Mouse (Mus musculus) urinary bladder, postnatal 10 days (tissue): ENCODE results near the gene Dlg4.
"Not testable (repeated sequence)": the region's sequence is repeated elsewhere in the genome, so short reads cannot be mapped to it uniquely, and the experiment has no call there.

Experiments used
- DNase-seq: peaks from one replicate; pipeline ENCODE4 v3.0.0; 2022; ENCODE audit warnings: low spot score

The Dlg4 gene

DNA sequence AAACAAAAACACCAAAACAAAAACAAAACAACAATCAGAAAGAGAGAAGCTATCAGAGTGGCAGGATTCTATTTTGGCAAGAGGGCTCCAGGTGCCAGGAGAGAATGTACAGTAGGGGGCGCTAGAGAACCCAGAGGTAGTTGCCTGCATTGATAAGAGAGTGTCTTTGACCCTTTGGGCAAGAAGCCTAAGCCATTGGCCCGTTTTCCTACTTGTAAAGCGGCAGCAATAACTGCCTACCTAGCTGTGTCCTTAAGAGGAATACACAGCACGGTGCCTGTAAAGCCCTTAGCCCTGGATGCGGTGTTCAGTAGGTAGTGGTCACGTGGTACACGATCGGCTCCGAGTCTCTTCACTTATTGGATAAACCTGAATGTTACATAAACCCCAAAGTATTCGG lies 33.1 kb downstream of the Dlg4 start:
- DNase-seq = no peak

DNA sequence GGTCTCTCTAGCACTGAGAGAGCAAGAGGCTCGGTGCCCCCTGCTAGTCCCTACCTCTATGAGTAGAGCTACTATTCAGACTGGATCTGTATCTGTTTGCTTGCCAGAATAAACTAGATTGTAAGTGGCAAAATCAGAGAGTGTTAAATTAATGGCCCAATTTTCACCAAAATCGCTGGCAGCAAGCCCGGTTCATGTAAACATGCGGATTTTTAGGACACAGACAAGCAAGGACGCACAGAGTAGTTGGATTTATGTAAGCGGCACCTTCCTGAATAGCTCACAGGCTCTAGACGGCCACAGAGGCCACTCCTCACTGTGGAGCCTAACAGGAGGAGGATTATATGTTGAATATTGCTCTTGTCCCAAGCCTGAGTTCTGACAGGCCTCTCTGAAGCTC lies 36.4 kb downstream of the Dlg4 start:
- no peak for DNase-seq

DNA sequence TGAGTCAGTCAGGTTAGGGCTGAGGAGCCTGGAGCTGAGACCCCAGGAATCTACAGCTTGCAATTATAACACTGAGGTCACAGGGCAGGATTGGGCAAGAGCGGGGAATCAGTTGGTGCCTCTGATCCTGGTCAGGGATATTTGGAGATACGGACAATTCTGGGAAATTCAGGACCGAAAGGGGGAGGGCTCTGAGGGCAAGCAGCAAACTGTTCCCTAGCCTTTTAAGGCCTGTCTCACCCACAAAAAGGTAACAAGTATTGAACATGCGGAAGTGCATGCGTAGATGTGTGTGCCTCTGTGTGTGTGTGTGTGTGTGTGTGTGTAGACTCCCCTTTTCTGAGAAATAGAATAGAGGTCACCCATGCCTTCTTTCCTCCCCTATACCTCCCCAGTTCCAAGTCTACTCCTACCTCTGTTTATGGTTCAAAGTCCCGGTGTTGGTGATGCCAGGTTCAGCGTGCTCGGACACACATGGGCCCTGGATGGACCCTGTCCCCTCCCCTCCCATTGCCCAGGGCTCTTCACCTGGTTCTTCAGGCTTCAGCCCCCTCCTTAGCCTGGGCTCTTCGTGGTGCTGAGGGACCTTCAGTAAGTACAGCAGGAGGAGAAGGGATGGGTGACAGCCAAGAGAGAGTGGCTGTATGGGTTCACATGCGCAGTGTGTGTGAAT lies 37.3 kb downstream of the Dlg4 start, which contains the start of gene Asgr1:
Asgr1 (plus strand) TSS at position 188 of the 673 bp plus-strand sequence.
- DNase-seq = no peak

- no peak for DNase-seq
These were observed 39.0 kb downstream of the Dlg4 start for GRCm38 (mm10) chr11:70055618-70056214.

DNA sequence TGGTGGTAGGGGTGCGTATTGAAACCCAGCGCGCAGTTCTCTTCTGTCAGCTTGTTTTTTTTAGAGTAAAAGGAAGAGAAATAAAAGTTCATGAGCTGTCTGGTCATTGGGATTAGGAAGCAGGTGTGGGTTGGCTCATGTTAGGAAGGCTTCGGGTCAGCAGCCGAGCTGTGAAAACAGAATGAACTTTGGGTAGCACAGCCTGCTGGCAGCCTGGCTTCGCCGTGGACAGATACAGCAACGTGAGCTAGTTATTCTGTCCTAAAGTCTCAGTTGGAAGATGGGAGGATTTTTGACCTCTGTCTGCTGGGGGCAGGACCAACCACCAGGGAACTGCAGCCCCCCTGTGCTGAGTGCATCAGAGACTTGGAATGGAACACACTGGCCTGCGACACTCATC lies 41.1 kb downstream of the Dlg4 start:
- no peak for DNase-seq

DNA sequence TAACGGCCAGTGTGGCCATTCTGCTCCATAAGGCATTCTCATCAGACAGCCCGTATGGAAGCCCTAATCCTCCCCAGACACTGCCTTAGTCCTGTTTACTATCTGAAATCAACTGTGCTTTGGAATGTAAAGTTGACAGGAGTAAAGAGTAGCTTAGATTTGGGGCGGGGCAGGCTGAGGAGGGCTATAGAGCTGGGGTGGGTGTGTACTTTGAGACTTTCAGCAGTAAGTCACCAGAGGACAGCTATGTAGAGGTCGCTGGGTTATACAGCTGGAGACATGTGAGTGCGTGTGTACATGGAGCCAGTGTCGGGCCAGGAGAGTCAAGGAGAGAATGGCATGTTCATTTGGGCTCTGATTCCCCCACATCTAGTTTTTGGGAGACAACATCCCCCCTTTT lies 43.2 kb downstream of the Dlg4 start:
- no peak for DNase-seq

- DNase-seq = no peak
These were observed 46.3 kb downstream of the Dlg4 start for GRCm38 (mm10) chr11:70063053-70063452.

DNA sequence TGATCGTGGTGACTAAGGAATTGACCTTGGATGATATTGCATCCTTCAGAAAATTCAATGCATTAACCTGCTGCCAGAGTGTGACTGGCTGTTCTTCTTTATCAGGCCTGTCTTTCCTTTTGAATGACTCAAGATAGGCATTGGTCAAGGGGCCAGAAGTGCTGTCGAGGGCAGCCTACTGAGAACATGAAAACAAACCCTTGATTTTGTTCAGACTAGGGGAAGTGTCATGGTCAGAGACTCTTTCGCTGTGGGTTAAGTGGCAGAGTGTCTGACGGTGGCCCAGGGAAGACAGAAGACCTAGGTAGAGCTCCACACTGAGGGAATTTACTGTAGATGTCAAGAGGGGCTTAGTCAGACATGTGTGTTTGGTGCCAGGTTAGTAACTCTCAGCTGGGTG lies 50.0 kb downstream of the Dlg4 start:
- DNase-seq = no peak

DNA sequence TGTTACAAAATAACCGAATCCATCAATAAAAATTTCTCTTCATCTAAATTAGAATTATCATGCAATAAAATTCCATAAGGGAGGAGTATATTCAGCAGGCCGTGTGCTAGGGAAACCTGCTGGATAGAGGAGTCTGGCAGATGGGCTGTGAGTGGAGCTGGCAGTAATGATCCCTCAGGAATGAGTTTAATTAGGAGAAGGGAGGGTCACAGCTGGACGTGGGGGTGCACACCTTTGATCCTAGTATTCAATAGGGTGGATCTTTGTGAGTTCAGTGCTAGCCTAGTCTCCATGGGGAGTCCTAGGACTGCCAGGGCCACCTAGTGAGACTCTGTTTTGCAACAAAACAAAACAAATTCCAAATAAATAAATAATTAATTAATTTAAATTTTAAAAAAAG lies 51.5 kb downstream of the Dlg4 start:
- DNase-seq = no peak

DNA sequence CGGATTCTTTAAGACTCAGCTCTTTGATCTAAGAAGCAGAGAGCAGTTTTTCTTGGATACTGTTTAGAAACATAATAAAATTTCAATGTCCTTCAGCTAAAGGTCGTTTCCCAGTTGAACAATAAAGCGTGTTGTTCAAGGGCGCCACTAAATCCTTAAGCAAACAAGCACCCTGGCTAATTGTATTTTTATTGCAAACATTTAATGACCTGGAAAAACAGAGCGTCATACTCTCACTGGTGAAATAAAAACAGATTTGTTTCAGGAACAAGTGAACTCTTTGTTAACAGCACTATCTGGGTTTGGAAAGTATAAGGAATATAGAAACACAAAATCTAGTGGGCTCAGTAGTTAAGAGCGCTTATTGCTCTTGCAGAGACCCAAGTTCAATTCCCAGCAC lies 53.3 kb downstream of the Dlg4 start:
- no peak for DNase-seq

DNA sequence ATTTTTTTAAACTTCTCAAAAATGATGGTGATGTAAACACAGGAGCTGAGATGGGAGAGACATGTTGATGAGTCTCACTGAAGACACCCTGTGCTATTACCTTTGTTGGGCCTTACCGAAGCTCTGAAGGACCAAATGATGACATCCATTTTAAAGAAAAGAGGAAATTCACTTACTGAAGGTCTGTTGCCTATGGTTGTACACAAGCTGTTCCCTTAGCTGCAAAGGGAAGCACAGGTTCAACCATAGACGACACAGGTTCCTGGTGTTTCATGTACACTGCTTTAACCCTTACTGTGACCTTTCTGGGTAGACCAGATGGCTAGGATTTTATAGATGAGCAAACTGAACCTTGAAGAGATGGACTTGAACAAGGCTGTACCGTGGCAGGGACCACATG lies 53.9 kb downstream of the Dlg4 start:
- DNase-seq = not testable (repeated sequence)

DNA sequence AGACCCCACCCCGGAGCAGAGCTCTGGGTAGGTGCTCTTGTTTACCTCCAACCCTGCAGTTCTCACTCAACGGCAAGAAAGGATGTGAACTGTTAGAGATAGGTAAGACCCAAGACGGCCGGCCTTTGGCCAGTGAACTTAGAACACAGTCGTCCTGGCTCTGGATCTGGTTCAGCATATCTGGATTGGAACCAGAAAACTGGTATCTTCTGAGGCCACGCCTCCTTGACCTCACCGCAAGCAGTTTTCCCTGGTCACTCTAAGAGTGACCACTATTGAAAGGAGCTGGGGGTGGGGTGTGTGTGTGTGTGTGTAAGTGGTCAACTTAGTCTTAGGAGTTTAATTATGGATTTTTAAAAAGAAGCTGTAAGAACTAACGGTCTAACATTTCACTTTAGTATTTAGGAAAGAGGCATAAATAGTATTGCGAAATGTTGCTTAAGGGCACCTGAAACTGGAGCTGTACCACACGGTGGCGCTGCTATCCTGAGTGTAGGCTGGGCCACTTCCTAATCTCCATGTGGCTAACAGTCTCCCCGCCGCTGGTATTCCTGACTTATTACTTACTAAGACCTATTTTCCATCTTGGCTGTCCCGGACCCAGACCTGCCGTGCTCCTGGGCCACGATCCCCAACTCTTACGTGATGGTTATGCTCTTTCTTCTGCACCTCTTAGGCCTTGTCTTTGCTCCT lies 57.8 kb downstream of the Dlg4 start:
- DNase-seq = peak; percentile 45

DNA sequence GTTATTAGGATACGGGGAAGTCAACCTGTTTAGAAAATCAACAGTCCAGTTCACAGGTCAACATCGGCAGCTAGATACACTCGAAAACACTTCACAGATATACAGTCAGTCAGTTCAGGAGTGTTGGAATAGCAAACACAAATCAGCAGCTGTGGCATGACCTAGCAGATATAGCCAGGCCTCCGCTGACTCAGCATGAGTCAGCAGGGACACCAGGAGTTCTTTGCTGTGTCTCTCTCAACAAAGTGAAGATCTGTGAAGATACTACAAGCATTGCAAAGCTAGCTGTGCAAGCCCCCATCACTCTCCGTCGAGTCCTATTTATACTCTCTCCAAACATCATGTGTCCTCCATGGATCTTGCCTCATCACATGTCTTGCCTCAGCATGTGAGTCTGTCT lies 58.8 kb downstream of the Dlg4 start:
- DNase-seq = no peak

- DNase-seq = no peak
These were observed 60.7 kb downstream of the Dlg4 start for GRCm38 (mm10) chr11:70077441-70077840.

- no peak for DNase-seq
These were observed 62.4 kb downstream of the Dlg4 start for GRCm38 (mm10) chr11:70079175-70079574.

DNA sequence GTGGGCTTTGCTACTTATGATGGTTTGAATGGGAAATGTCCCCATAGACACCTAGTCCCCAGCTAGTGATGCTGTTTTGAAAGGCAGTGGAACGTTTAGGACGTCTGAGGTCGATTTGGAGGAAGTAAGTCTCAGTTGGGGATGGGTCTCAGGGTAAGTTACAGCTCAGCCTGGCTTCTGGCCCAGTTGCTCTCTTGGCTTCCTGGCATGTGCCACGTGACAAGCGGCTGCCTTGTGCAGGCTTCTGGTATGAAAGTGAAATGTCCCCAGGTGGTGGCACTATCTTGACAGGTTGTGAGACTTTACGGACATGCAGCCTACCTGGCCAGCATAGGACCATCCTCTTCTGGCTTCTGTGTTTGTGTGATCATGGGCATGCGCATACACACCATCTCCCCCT lies 63.2 kb downstream of the Dlg4 start:
- DNase-seq = no peak

DNA sequence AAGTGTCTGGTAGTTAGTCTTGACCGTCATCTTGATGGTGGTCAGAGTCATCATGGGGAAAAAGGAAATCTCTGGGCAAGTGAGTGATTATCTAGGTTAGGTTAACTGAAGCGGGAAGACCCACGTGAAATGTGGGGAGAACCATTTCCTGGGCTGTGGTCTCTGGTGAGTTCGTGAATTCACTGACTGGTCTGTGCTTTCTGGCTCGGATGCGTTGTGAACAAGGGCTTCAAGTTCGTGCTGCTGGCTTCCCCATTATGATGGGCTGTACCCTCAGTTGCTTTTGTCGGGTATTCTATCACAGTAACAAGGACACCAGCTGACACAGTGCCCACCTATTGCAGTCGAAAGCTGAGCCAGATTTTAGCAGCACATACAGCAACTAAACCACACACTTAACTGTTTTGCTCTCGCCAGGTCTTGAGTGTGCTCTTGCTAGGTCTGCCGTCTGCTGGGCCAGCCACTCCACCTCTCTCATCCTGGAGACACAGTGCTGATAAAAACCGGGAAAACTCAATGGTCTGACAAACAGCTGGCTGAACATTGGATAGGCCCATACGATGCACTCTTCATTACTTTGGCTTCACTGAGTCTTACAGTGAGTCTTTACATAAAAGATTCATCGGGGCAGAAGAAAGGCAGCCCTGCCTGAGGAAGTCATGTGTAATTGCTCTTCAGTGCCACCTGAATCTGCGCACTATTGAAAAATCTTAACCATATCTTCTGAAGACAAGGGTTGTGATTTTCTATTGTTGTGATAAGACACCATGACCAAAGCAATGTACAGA lies 64.3 kb downstream of the Dlg4 start:
- no peak for DNase-seq

GRCm38 (mm10) chr11:70084563-70084962 lies 67.8 kb downstream of the Dlg4 start:
- no peak for DNase-seq

- DNase-seq = no peak
These were observed 75.4 kb downstream of the Dlg4 start, which contains the start of gene Asgr2 for GRCm38 (mm10) chr11:70091986-70092783. Gene Asgr2, plus strand, starts transcription at chr11:70092644.
